Mouse (Mus musculus): ENCODE measurements around the gene Aldh2.
"Not testable (repeated sequence)": the region's sequence is repeated elsewhere in the genome, so short reads cannot be mapped to it uniquely, and the experiment has no call there.

Aldh2 gene

DNA sequence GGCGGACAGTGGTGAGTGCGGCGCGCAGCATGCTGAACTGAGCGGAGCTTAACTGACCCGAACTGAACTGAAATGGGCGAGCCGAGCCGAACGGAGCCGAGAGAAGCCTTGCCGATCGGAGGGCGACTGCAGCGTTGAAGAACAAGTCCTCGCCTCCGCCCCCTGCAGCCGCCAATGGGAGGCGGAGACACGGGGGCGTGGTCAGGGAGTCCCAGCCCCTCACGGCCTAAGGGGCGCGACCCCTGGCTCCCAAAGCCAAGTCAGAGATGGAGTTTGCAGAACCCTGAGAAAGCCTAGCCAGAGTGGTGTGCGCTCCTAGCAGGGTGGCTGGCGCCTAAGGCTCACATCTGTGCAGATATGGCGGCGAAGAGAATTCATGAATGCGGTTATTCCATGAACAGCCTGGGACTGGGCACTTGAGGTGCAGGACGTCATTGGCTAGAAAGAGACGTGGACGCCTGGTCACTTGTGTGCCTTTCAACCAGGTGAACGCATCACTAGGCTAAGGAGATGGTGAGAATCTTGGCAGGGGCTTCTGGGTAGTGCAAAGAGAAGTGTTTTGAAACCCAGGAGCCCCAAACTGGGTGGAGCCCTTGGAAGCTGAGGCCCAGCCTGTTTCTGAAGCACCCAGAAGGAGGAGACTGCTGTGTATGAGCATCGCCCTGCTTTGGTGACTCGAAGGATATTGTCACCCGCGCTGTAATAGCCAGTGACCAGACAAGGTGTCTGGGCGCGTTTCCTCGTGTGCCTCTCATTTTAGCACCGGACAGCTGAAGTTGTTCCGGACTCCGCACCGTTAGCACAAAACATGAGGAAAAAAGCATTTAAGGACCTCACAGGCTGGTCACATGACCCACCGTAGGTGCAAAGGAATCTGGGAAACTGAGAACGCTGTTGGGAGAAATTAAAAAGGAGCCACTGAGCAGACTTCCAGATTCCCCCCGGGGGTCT is at the start of gene Aldh2:
TSS of gene Aldh2 (minus strand) at position 374 of the 951 bp plus-strand sequence.
- DNase-seq: peak; percentile 89

DNA sequence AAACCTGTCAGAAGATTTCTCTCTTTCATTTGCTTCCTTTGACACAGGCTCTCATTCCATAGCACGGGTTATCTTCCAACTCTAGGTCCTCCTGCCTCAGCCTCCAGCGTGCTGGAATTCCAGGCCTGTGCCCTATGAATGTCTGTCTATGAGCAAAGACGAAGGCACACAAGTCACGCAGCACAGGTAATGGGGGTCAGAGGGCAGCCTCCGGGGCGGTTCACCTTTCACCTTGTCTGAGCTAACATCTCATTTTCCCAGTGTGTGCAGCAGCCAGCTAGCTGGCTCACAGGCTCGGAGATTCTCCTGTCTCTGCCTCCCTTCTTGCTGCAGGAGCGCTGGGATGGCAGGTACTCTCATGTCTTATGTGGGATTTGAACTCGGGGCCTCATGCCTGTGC is 46.0 kb upstream of the Aldh2 start:
- DNase-seq: no peak

DNA sequence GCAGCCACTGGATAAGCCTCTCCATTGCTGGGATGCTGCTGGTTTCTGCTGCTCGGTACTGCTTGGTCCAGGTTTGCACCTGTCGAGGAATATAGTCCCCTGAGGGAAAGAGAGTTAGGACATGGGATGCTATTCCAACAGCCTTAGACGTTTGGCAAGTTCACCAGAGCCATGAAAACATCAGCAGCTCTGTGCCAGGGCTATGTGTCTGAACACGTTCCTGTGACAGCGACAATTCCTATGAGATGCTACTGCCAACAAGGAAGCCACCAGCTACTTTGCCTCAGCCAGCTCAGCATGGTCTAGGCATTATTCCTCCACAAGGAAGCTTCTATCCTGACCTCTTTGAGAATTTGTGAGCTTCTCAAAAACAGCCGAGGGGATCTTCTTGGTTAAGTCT is 43.7 kb upstream of the Aldh2 start:
- no peak for DNase-seq

DNA sequence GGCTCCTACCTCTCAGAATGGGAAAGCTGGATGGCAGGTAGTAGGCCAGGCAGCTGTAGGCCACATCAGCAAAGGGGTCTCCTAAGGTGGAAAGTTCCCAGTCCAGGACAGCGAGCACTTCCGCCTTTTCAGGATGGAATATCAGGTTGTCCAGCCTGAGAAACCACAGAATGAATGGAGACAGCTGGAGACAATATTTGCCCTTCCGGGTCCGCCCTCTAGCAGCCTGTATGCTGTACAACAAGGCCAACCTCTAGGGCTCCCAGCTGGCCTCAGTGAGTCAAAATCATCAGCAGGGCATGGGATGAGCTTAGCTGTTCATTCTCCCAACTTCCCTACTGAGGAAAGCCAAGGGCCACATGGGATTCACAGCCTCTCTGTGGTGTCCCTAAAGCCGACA is 41.0 kb upstream of the Aldh2 start:
- no peak for DNase-seq

DNA sequence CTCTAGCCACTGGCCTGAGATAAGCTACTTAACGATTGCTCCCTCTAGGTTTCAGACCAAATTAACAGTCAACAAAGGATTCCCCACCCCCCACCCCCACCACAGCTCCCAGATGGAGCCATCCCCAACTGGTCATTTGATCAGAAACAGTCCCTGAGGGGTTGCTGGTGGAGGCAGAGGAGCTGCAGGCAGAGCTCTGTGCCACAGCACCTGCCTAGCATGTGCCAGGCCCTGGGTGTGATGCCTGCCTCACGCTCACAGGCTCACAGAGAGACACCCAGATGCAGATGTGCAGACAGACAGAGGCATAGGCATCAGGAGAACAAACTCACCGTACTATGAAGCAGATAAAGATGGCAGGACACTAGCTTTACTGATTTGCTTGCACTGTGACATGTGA is 39.2 kb upstream of the Aldh2 start:
- DNase-seq: no peak

DNA sequence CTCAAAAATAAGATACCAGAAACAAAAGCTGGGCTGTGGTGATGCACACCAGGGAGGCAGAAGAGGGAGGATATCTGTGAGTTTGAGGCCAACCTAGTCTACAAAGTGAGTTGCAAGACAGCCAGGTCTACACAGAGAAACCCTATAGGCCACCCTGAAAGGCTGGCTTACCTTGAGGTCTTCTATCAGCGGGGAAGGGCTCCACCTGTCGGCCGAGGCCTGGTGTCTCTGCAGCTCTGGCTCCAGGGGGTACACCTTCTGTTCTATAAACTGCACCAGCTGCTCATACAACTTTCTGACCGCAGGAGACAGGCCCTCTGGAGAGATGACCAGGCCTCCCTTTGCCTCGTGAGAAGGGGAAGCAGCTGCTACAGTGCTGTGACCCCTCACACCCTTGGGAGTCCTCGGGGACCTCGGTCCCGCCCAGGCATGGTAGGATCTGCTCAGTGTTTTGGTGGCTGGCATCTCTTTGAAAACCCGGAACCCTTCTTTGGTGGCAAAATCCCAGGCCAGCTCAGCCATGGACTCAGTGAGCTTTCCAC is 37.6 kb upstream of the Aldh2 start:
- peak; percentile 28 for DNase-seq

DNA sequence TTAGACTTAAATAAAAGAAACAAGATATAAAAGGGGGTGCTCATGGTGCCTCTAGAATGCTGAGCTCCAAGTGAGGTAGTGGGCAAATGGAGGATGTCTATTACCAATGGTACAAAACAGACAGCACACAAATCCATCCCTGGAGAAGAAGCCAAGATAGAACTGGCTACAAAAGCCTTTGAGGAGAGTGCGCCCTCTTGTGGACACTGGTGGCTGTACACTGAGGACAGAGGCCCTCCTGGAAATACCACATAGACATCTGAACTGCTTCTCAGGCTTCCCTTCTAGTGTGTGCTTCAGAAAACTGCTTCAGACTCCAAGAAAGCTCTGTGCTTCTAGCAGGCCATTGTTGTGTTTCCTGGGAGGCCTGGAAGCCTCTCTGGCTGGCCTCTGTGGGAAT is 34.2 kb upstream of the Aldh2 start:
- peak; percentile 83 for DNase-seq

DNA sequence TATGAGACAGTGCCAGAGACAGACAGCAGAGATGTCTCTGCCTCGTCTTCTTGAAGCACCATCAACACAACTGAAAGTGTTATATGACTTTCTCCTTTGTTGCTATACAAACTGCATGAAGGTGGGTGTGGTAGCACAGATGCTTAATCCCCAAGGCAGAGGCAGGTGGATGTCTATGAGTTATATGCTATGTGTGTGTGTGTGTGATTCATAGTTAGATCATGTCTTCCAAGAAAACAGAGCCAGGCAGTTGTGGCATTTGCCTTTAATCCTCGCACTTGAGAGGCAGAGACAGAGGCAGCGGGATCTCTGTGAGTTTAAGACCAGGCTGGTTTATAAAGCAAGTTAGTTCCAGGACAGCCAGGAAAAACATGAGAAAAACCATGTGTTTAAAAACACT is 29.6 kb upstream of the Aldh2 start:
- DNase-seq: no peak

DNA sequence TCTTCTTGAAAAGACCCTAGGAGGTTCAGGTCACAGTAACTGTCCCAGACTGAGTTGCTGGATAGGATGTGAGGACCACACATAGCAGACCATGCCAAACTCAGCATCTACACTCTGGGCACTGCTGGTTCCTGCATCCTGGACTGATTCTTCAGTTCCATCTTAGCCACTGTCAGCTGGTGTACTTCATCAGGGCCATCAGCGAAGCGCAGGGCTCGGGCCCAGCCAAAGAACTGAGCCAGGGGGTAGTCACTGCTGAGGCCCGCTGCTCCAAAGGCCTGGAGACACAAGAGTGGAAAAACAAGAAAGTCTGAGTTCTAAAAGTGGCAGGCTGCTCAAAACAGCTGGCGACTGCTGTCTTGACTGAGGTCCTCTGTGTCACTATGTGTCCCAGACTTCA is 27.5 kb upstream of the Aldh2 start:
- no peak for DNase-seq

DNA sequence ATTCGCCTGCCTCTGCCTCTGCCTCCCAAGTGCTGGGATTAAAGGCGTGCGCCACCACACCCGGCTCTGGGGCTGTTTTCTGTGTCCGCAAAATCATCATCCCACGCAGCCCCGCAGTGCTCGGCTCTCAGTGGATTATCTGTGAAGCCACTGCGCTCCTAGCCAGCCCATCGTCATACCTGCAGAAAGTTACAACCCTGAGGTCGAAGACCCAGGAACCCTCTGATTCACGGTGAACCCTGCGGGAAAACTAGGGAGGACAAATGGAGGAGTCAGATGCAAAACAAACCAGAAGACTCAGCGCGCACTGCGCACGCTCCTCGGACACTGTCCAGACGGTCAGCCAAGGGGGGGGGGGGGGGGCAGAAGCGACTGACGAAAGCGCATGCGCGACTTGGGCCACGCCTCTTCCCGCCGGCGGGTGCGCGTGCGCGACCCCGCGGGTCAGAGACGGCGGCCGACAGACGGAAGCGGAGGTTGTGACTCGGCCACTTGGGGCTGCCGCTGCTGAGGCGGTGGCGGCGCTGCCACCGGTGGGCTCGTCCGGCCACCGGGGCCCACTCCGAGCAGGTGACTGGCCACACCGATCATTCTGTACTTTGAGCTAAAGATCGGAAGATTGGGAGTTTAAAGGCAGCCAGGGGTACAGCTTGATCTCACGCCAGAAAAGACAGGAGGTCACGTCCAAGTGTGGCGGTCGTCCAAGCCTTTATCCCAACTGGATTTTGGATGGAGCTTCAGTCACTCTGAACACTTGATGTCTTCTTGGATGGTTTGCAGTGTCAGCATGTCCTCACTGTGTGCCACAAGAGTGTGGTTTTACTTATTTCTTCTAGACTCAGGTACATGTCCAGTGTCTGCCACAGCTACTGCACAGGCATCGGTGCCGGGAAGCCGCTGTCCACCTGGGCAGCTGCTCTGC is 25.2 kb upstream of the Aldh2 start, which contains the start of gene Acad12:
TSS of gene Acad12 (minus strand) at position 347 of the 922 bp plus-strand sequence.
- peak; percentile 81 for DNase-seq

DNA sequence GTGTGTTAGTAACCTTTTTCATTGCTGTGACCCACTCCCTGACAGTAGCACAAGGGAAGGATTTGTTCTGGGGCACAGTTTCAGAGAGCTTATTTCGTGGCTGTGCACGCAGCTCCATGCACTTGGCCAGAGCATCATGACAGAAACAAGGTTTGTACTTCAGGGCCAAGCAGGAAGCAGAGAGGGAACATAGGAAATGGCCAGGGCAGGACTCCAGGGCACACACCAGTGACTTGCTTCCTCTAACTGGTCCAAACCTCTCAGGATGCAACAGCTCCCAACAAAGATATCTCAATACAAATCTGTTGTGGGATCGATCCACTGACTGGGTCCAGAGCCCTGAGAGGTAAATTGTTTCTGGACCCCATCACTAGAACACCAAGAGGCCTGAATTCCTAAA is 21.3 kb upstream of the Aldh2 start:
- not testable (repeated sequence) for DNase-seq

DNA sequence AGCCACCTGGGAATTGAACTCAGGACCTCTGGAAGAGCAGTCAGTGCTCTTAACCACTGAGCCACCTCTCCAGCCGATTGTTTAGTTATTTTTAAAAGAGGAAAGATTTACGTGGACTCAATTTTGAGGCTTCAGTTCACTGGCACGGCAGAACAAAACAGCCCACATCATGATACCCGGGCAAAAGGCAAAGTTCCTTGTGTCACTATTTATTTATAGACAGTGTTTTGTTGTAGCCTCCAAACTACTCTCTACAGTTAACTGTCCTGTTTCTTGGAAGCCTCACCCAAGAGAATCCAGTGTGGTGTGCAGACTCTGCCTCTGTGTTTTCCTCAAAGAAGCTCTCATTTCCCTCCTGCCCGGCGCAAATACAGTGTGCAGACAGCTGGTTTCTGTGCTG is 18.4 kb upstream of the Aldh2 start:
- no peak for DNase-seq

DNA sequence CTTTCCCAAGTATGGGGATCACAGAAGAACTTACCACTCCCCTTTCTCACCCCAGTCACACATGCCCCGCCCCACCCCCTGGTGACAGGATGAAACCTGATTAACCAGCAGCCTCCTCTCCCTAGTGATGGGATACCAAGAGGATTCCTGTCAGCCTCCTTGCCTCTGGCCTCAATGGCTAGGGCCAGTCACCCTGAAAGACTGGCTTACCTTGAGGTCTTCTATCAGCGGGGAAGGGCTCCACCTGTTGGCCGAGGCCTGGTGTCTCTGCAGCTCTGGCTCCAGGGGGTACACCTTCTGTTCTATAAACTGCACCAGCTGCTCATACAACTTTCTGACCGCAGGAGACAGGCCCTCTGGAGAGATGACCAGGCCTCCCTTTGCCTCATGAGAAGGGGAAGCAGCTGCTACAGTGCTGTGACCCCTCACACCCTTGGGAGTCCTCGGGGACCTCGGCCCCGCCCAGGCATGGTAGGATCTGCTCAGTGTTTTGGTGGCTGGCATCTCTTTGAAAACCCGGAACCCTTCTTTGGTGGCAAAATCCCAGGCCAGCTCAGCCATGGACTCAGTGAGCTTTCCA is 16.0 kb upstream of the Aldh2 start:
- DNase-seq: not testable (repeated sequence)

DNA sequence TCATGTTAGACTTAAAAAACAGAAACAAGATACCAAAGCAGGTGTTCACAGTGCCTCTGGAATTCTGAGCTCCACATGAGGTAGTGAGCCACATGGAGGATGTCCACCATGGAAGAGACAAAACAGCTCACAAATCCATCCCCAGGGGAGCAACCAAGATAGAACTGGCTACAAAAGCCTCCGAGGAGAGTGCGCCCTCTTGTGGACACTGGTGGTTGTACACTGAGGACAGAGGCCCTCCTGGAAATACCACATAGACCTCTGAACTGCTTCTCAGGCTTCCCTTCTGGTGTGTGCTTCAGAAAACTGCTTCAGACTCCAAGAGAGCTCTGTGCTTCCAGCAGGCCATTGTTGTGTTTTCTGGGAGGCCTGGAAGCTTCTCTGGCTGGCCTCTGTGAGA is 12.5 kb upstream of the Aldh2 start:
- peak; percentile 84 for DNase-seq

DNA sequence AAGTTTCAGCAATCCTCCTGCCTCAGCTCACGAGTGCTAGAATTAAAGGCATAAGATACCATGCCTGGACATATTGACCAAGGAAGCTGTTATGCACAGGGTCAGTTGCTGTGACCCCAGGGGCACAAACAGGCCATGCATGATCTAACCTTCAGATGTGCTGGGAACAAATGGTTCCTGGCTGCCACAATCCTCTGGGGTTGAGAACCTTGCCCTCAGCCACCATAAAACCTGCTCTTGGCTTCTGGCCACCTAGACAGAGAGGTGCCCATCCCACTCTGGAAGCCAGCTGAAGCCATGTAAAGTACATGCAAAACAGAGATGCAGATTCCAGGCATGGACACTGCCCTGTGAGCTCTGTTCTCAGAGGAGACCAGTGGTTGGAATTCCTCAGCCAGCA is 10.2 kb upstream of the Aldh2 start:
- DNase-seq: not testable (repeated sequence)

DNA sequence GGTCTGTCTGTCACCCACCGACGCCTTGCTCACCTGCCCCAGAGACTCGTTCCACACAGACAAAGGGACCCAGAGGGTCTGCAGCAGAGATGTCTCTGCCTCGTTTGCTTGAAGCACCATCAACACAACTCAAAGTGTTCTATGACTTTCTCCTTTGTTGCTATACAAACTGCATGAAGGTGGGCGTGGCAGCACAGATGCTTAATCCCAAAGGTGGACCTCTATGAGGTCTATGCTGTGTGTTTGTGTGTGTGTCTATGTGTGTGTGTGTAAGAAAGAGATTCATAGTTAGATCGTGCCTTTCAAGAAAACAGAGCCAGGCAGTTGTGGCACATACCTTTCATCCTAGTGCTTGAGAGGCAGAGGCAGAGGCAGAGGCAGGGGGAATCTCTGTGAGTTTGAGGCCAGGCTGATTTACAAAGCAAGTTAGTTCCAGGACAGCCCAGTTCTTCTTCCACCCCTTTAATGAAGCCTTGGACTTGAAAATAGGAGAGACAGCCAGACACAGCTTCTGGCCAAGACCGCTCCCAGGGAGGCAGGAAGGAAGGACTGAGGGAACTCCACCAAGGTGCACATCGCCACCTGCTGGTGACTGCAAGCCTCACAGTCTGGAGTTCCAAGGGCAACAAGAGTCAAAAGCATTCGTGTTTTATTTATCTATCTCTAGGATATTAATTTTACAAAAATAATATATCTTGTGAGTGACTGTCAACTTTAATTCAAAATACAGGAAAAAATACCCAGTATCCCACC is 8.1 kb upstream of the Aldh2 start:
- DNase-seq: peak; percentile 90

DNA sequence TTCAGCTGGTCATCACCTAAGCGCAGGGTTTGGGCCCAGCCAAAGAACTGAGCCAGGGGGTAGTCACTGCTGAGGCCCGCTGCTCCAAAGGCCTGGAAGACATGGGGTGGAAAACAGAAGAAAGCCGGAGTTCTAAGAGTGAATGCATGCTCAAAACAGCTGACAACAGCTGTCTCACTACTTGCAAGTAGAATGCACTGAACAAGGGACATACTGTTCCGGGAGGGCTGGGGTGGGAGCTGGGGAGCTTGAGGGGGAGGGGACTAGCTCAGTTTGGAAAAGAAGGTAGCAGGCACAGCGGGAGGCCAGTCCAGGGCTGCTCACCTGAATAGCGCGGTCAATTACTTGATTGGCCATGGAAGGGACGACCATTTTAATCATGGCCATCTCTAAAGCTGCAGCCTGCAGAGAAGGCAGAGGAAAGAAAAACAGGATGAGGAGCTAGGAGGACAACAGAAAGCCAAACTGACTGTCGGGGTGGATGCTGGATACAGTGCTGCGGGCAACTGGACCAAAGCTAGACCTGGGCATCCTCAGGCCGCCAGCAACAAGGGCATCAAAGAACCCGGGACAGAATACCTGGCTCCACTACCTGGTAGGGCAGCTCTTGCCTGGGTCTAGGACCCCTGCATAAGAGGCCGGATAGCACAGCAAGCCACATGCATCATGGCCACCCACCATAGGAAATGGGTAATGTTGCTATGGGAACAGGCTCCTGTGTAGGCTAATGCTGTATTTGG is 5.4 kb upstream of the Aldh2 start:
- DNase-seq: no peak

DNA sequence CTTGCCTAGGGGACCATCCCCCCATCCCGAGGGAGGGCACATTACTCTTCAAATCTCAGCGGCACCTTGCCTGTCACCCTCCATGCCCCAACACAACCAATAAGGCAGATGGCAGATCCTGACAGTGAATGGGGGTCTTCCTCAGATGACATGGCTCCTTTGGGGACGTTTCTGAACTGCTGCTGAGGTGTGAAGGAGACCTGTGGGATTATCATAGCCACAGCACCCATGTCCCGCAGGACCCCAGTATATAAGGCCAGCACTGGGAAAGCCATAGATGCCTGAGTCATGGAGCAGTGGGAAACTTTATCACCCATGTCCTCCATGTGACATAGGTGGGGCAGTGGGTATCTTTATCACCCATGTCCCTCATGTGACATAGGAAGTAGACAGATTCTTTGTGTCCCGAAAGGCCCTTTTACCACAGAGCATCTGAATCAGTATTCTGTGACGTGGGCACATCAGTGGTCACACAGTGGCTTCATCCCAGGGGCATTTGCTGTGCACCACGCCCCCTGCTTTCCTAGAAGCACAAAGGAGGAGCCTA is 4.4 kb upstream of the Aldh2 start:
- DNase-seq: no peak

DNA sequence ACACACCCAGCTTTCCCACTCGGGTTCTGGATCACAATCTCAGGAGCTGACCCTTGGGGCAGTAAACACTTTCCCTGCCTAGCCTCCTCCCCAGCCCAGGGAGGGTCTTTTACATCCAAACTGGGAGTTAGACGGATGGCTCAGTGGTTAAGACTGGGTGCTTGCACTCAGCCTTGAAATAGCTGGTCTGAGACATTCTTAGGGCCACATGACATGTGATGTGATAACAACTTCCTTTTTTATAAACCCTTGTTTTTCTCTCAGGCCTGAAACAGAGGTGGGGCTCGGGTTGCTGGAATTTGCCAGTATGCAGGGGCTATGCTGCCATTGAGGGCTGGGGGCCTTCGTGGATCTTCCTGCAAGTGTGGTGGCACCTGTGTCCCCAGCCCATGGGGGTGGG is 3.7 kb upstream of the Aldh2 start:
- DNase-seq: no peak

DNA sequence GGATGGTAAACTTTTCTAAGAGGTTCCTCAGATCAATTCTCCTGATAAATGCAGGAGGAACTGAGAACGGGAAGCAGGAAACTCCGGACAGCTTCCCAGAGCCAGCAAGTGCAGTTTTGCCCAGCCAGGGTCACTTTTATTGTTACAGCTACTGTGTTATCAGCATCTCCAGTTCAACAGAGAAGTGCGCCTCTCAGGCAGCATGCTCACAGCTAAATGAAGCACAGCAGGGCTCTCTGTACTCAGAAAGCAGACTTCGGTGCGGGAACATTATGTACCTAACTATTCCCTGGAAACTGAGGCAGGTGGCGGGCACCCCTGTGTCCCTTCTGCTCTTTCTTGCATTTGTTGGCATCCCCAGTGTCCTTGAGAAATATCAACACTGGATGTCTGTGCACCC is 2.6 kb upstream of the Aldh2 start:
- no peak for DNase-seq

DNA sequence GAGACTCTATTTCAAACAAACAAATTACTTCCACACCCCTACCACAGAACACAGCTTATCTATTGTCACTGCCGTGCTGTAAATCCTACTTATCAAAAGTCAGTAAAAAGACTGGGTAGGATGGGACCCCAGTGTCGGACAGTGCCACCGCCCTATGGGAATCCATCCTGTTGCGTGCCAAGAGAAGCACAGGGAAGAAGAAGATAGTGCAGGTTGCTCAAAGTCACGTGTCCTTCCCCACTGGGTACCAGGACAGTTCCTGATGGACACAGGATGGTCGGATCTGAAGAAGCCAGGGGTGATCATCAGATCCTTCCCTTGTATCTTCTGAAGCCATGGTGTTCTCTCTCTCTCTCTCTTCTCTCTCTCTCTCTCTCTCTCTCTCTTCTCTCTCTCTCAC is 2.1 kb upstream of the Aldh2 start:
- no peak for DNase-seq
